Mouse (Mus musculus) heart, postnatal 0 days (tissue): ENCODE measurements around the gene Fbxl7. TPM values are rescaled to one million over a fixed set of nuclear protein-coding genes. Genes with fewer than 3 reads are reported as not detected.

ENCODE experiments used
- ATAC-seq: fragments of 200-750 bp; cut with Nextera tagmentation; 2 replicates; pipeline ENCODE4 v1.8.0; 2017; ENCODE audit warnings: low read depth, moderate number of reproducible peaks, moderate library complexity; ENCODE audit not compliant: insufficient read depth
- DNase-seq: peaks from one replicate; pipeline ENCODE4 v3.0.0-alpha.2; 2016; ENCODE audit warnings: low spot score
- H3K27ac ChIP-seq: fragments of 300-500 bp; sonication (generic); 2 replicates; pipeline ENCODE4 v1.5.1; 2014; ENCODE audit warnings: low read depth, mild to moderate bottlenecking
- H3K27me3 ChIP-seq: fragments of 300-500 bp; sonication (generic); 2 replicates; pipeline ENCODE4 v1.6.1; 2014; ENCODE audit warnings: low read length, mixed read lengths; ENCODE audit not compliant: control insufficient read depth, insufficient read depth
- H3K36me3 ChIP-seq: fragments of 300-500 bp; sonication (generic); replicated peaks from 2 replicates; pipeline ENCODE4 v1.6.1; 2014; ENCODE audit warnings: low read length, mixed read lengths; ENCODE audit not compliant: control insufficient read depth, insufficient read depth
- H3K4me1 ChIP-seq: fragments of 300-500 bp; sonication (generic); 2 replicates; pipeline ENCODE4 v1.6.1; 2014; ENCODE audit warnings: antibody characterized with exemption; ENCODE audit not compliant: control insufficient read depth, insufficient read depth
- H3K4me2 ChIP-seq: fragments of 300-500 bp; sonication (generic); 2 replicates; pipeline ENCODE4 v1.6.1; 2014; ENCODE audit warnings: low read depth, mild to moderate bottlenecking, low read length, moderate library complexity
- H3K4me3 ChIP-seq: fragments of 300-500 bp; sonication (generic); 2 replicates; pipeline ENCODE4 v1.5.1; 2014; ENCODE audit warnings: low read depth, low read length
- H3K9ac ChIP-seq: fragments of 300-500 bp; sonication (generic); replicated peaks from 2 replicates; pipeline ENCODE4 v1.6.1; 2014; ENCODE audit warnings: low read depth, low read length, mixed read lengths
- H3K9me3 ChIP-seq: fragments of 300-500 bp; sonication (generic); replicated peaks from 2 replicates; pipeline ENCODE4 v1.6.1; 2016; ENCODE audit warnings: low read length; ENCODE audit not compliant: control insufficient read depth
- CTCF ChIP-seq: IDR thresholded peaks from 2 replicates; pipeline ENCODE4 v1.5.1; 2016; ENCODE audit warnings: antibody characterized with exemption, control low read depth, low read depth
- EP300 ChIP-seq: IDR thresholded peaks from 2 replicates; pipeline ENCODE4 v1.6.1; 2016; ENCODE audit warnings: antibody characterized with exemption, low read depth
- WGBS: fragments of 180-500 bp; shearing (Covaris S2); extraction: QIAGEN DNeasy Blood & Tissue Kit; methylation state at CpG from one replicate; pipeline ENCODE4 v1.1.7; 2014; 5-methylcytosine and 5-hydroxymethylcytosine counted together
- polyA plus RNA-seq: library from polyadenylated mRNA; unstranded; fragments of >200 nt; fragmentation: Nextera tagmentation; extraction: Ambion mirVana; gene quantifications from 2 replicates; pipeline ENCODE4 v1.2.1, GENCODE M21; 2015
- total RNA-seq: library from RNA; depleted of rRNA; stranded (reverse); fragments of >200 nt; gene quantifications from 2 replicates; pipeline ENCODE4 v1.2.3, GENCODE M21; 2014; ENCODE audit warnings: low replicate concordance

Fbxl7 gene
- total and polyA plus RNA-seq, 2 experiments from 2014 or later, result 3.1 to 7.4 TPM

DNA sequence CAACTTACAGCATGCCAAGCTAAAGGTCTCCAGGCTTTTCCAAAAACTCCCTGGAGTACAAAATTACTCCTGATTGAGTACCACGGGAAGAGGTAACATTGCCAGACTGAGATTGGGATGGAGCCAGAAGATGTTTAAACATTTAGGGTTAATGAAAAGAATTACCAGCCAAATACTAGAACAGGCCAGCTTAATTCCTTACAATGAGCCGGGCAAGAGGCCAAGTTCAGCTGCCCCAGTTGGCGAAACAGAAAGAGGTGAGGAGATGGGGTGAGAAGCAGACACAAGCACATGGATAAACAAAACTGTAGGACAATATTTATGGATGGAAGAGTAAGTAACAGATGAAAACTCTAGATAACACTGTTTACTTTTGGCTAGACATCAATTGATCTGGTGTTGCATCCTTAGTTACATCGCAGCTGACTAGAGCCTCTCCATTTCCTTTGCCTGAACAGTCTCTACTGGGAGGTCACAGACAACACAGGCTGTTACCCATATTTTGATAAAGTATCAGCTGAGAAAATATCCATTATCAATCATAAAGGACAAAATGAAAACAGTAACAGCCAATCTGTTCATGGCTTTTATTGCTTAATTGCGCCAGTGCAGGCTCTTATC, 222.0 kb downstream of the Fbxl7 start:
- Histone ChIP-seq H3K4me2 (no peak overlapping the region), H3K9me3 (no peaks in the 10 kb centered on the region), H3K9ac (no peak overlapping the region), H3K4me3 (no peak overlapping the region), H3K27ac (no peak overlapping the region), H3K4me1 (no peaks in the 10 kb centered on the region; the same call in 1 of the 2 replicates), H3K36me3 (no peaks in the 10 kb centered on the region), H3K27me3 (no peaks in the 10 kb centered on the region)
- TF ChIP-seq EP300, result no peak
- TF ChIP-seq CTCF, result no peak
- no peak for DNase-seq
- 47% methylated on average over 5 of the region's 5 CpGs for WGBS
- ATAC-seq, result no peak

DNA sequence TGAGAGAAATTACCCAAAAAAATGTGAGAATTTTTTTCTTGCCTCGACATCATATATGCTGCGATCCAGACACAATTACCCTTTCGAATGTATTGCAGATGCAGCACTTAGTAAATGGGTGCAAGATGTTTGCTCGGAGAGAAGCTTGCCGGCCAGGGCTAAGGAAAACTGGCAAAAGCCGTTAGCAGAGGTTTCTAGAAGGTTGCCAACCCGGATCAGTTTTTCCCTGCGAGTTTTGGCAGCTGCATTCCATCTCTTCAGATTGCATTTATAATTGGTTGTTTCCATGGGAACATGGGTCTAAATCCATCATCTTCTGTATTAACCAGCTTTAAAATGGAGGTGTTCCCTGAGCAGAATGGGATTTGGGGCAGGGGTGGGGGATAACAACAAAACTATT, 240.4 kb downstream of the Fbxl7 start:
- H3K9me3 ChIP-seq, result no peaks in the 10 kb centered on the region
- no peak for TF ChIP-seq CTCF
- TF ChIP-seq EP300, result no peak

DNA sequence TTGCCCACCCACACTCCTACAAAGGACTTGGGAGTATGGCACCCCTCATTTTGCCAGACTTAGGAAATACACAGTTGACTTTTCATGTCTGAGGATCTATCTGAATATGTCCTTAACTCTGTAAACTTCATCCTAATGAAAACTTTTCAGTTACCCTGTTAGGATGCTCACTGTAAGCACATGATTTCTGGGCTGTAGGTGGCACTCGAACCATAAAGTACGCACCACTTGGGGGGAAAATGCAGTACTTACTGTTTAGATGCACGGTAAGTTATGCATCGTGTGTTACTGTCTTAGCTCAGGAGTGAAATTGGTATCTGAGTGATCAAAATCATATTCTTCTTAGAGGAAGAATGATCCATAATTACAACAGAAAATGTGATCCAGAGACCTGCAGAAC, 252.8 kb downstream of the Fbxl7 start:
- H3K4me2 ChIP-seq, result no peak overlapping the region
- no peaks in the 10 kb centered on the region for H3K4me1 ChIP-seq
- no peak overlapping the region for H3K4me3 ChIP-seq
- ATAC-seq (no peak), DNase-seq (no peak)
- H3K36me3 ChIP-seq, result no peaks in the 10 kb centered on the region
- 81% methylated on average over 4 of the region's 4 CpGs for WGBS
- no peaks in the 10 kb centered on the region for H3K27me3 ChIP-seq
- H3K9ac ChIP-seq, result no peak overlapping the region
- H3K9me3 ChIP-seq, result no peaks in the 10 kb centered on the region
- H3K27ac ChIP-seq, result no peak overlapping the region
- TF ChIP-seq EP300 (no peak), CTCF (peak; percentile 12; the same call in 1 of the 2 replicates)

More for the DNA sequence above, 240.4 kb downstream of the Fbxl7 start:
- no peak for DNase-seq
- no peak overlapping the region for H3K4me3 ChIP-seq
- H3K27me3 ChIP-seq, result no peaks in the 10 kb centered on the region
- WGBS, result 76% methylated on average over 8 of the region's 8 CpGs
- no peak overlapping the region for H3K27ac ChIP-seq
- H3K9ac ChIP-seq, result no peak overlapping the region
- no peaks in the 10 kb centered on the region for H3K36me3 ChIP-seq
- H3K4me1 ChIP-seq, result no peaks in the 10 kb centered on the region
- no peak for ATAC-seq
- H3K4me2 ChIP-seq, result no peak overlapping the region

DNA sequence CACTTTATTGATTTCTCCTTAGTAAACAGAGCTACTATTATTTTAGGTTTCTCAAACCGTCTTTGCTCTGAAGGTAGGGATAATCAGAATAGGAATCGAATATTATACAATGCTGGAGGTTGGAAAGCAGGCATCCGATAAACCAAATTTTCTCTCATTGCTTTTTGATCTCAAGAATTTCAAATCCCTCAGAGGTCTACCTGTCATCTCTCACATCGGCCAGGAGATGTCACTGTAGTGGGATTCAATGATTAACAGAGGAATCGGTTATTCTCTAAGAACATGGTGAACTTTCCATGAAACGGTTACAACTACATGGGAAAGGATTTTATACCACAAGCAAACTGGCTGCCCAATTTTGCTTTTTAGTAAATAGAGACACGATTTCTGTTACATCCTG, 255.7 kb downstream of the Fbxl7 start:
- Histone ChIP-seq H3K9me3 (no peaks in the 10 kb centered on the region), H3K27me3 (no peaks in the 10 kb centered on the region), H3K36me3 (no peaks in the 10 kb centered on the region), H3K9ac (no peak overlapping the region), H3K27ac (no peak overlapping the region; the same call in 1 of the 2 replicates), H3K4me2 (no peak overlapping the region), H3K4me3 (no peak overlapping the region), H3K4me1 (no peaks in the 10 kb centered on the region)
- ATAC-seq, result no peak
- peak; percentile 13 for DNase-seq
- peak; percentile 37; the same call in 1 of the 2 replicates for TF ChIP-seq CTCF
- no peak for TF ChIP-seq EP300
- 55% methylated on average over 7 of the region's 7 CpGs for WGBS

DNA sequence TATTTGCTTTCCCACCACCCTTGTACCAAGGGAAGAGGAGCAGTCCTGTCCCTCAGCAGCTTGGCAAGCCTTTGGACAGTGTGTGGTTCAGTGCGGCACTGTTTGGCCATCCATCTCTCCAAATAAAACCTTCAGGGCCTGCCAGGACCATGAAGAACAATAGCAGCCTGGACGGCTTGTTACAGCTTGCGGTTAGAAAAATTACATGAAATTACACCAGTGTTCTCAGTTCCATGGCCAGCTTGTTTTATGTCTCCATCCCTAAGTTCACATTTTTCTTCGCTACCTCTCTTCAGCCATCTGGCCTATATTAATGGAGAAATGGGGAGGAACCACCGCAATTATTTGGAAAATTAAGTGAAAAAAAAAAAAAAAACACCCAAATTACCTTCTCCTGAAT, 259.8 kb downstream of the Fbxl7 start:
- H3K4me3 ChIP-seq, result no peak overlapping the region
- no peak overlapping the region for H3K4me2 ChIP-seq
- no peak overlapping the region for H3K27ac ChIP-seq
- H3K27me3 ChIP-seq, result no peaks in the 10 kb centered on the region
- H3K36me3 ChIP-seq, result no peaks in the 10 kb centered on the region
- TF ChIP-seq CTCF, result no peak
- no peak for TF ChIP-seq EP300
- no peaks in the 10 kb centered on the region for H3K4me1 ChIP-seq
- H3K9me3 ChIP-seq, result no peaks in the 10 kb centered on the region
- H3K9ac ChIP-seq, result no peak overlapping the region
- ATAC-seq, result no peak
- DNase-seq, result no peak
- 86% methylated on average over 5 of the region's 5 CpGs for WGBS

DNA sequence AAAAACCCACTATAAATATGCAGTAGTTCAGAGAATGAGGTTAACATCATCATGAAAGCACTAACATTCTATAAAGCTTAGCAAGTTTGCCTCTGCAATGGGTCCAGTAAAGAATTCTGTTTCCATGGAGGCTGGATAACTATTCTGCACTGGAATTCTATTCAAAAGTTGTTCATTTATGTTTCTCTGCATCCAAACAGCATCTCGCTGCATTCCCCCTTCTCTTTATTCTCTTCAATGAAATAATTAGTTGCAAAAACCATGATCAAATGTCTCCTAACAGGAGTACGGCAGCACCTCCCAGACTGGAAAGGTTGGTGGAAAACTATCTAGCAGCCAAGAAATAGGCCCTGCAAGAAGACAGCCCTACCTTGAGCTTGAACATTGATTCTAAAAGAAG, 267.2 kb downstream of the Fbxl7 start:
- TF ChIP-seq EP300 (no peak), CTCF (no peak)
- no peaks in the 10 kb centered on the region for H3K9me3 ChIP-seq
- H3K36me3 ChIP-seq, result no peaks in the 10 kb centered on the region
- H3K27me3 ChIP-seq, result no peaks in the 10 kb centered on the region
- DNase-seq (no peak), ATAC-seq (no peak)
- no peak overlapping the region for H3K27ac ChIP-seq
- no peak overlapping the region for H3K4me2 ChIP-seq
- no peak overlapping the region for H3K4me3 ChIP-seq
- 84% methylated on average over 2 of the region's 2 CpGs for WGBS
- H3K4me1 ChIP-seq, result no peaks in the 10 kb centered on the region
- H3K9ac ChIP-seq, result no peak overlapping the region
